Mouse (Mus musculus) hematopoietic stem cell, adult 5-6 weeks (primary cell): ENCODE measurements around the gene Pla2g1b. TPM values are rescaled to one million over a fixed set of nuclear protein-coding genes. Genes with fewer than 3 reads are reported as not detected.
A peak's percentile ranks its signal among the peaks of the same experiment; 100 is the strongest.

Experiments used
- ATAC-seq, 2 experiments: fragments of 125-278 bp in 1 of 2; replicated peaks in 1 of 2; 2 replicates each; pipeline ENCODE4 v1.8.0; 2016 to 2017; ENCODE audit warnings: inconsistent platforms in 2 of 2, mild to moderate bottlenecking in 2 of 2, moderate number of reproducible peaks in 2 of 2, low read depth in 1 of 2, moderate TSS enrichment in 1 of 2; ENCODE audit not compliant: low FRiP score in 2 of 2, poor library complexity in 2 of 2, severe bottlenecking in 2 of 2, insufficient read depth in 1 of 2, low TSS enrichment in 1 of 2
- total RNA-seq: library from RNA; stranded (forward); fragments of 172-1452, 232-1000 nt; gene quantifications from 2 replicates; pipeline ENCODE4 v1.2.3, GENCODE M21; 2017

The Pla2g1b gene
- not detected in 2 replicates for total RNA-seq

GRCm38 (mm10) chr5:115465642-115466420 lies at the start of gene Pla2g1b:
Gene Pla2g1b (plus strand): TSS chr5:115466262.
- ATAC-seq: 0 out of 4 replicates have a peak, but pooled peaks have one; percentile 12 to 32

- ATAC-seq: no peak
Measured at GRCm38 (mm10) chr5:115428831-115429358, 37.2 kb upstream of the Pla2g1b start.

- no peak for ATAC-seq
Measured at GRCm38 (mm10) chr5:115429359-115430186, 36.5 kb upstream of the Pla2g1b start, which contains the start of gene Msi1. Gene Msi1 (plus strand): TSS chr5:115429599.

GRCm38 (mm10) chr5:115430187-115430960 lies 35.7 kb upstream of the Pla2g1b start:
- ATAC-seq: no peak

GRCm38 (mm10) chr5:115431061-115431897 lies 34.8 kb upstream of the Pla2g1b start:
- no peak for ATAC-seq

GRCm38 (mm10) chr5:115431898-115432259 lies 34.2 kb upstream of the Pla2g1b start:
- ATAC-seq: no peak

- ATAC-seq: no peak
Measured at GRCm38 (mm10) chr5:115432395-115432794, 33.7 kb upstream of the Pla2g1b start.

- no peak for ATAC-seq
Measured at GRCm38 (mm10) chr5:115433191-115433590, 32.9 kb upstream of the Pla2g1b start.

- no peak for ATAC-seq
Measured at GRCm38 (mm10) chr5:115434280-115434852, 31.7 kb upstream of the Pla2g1b start.

GRCm38 (mm10) chr5:115434853-115435754 lies 31.0 kb upstream of the Pla2g1b start:
- ATAC-seq: no peak

- no peak for ATAC-seq
Measured at GRCm38 (mm10) chr5:115435755-115436379, 30.2 kb upstream of the Pla2g1b start.

- ATAC-seq: 0 out of 4 replicates have a peak, but pooled peaks of 1 of the 2 experiments have one; percentile 30
Measured at GRCm38 (mm10) chr5:115436421-115437124, 29.5 kb upstream of the Pla2g1b start.

- ATAC-seq: no peak
Measured at GRCm38 (mm10) chr5:115437242-115437944, 28.7 kb upstream of the Pla2g1b start.

GRCm38 (mm10) chr5:115437945-115438315 lies 28.1 kb upstream of the Pla2g1b start:
- no peak for ATAC-seq
